Mouse (Mus musculus) right cerebral cortex, postnatal 25 days (tissue): ENCODE data around the gene Hlf.

Experiments
- DNase-seq: peaks from one replicate; pipeline ENCODE4 v3.0.0; 2022

Gene Hlf

DNA sequence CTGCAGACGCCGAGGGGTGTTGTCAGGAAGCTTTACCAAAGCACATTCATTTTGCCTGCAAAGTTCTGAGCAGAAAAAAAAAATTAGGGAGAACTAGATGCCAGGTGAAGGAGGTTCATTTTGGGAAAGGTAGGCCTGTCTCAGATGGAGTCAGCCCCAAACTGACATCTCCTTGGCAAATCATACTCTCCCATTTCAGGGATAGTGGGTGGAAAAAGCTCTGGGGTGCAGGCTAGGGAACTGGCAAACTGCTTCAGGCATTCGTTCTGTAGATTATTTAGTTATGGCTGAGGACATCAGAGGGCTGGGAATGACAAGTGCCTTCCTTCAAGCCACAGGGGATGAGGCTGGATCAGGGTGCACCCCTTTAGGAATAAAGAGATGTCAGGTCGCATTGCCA lies 58.0 kb downstream of the Hlf start:
- DNase-seq, result no peak

DNA sequence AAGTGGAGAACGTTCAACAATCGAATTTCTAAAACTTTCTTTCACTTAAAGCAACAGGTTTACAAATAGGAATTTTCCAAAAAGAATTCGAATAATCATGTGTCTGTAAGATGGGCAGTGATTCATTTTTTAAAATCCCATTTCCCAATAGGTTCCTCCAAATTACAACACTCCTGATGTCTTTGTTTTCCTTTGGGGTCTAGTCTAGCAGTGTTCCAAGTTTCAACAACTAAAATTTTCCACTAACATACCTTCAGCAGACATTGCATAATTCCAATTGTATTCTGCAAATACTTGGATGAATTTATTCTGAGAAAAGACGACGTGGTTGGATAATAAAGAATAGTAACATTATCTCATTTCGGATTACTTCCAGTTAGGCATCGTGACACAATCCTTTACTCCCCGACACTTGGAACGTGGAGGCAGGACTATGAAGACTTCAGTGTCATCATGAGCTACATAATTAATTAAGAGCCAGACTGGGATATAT lies 60.4 kb downstream of the Hlf start:
- DNase-seq, result no peak

DNA sequence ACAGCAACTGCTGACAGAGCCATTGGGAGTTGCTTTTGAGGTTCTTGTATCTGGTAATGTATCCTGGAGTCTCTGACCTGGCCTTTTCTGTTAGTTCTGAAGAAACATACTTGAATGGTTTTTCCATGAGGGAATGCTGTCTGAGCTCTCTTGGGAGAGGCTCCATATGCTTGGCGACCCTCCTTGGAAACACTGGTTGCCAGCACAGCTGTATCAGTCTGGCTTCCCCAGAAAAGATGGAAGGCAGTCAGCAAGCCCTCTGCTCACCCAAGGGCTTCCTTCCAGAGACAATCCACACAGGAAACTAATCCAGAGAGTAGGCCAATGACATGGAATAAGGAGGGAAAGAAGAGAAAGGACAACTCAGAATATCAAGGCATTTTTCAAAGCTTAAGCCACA lies 63.9 kb downstream of the Hlf start:
- DNase-seq, result no peak

DNA sequence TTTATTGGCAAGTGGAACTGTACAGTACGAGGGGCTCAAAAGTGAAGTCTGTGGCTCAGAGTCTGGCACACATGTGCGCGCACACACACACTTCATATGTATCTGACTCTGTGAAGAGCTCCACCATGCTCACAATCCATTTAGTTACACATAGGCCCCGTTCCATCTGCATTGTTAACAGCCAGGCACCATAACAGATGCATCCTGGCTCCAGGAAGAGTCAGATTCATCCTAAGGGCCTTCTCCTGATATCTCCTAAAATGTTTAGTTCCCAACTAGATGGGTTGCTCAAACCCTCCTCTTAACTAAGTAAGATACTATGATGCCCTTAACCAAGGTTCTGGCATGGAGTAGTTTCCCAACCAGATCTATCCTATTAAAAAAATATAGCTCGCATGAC lies 64.5 kb downstream of the Hlf start:
- no peak for DNase-seq

DNA sequence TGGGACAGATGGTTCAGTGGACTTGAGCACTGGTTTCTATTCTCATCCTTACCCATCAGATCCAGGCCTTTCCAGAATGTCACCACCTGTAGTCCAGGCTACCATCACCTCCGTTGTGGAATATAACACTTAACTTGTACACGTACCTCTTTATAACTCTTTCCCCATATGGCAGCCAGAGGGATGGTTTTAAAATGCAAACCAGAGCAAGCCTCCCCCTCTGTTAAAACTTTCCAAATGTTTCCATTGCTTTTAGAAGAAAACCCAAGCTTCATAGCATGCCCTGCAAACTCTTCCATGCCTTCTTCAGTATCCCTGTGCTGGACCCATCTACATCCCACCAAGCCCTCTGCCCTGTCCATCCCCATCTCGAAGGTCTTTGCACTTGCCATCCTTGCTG lies 66.1 kb downstream of the Hlf start:
- no peak for DNase-seq

DNA sequence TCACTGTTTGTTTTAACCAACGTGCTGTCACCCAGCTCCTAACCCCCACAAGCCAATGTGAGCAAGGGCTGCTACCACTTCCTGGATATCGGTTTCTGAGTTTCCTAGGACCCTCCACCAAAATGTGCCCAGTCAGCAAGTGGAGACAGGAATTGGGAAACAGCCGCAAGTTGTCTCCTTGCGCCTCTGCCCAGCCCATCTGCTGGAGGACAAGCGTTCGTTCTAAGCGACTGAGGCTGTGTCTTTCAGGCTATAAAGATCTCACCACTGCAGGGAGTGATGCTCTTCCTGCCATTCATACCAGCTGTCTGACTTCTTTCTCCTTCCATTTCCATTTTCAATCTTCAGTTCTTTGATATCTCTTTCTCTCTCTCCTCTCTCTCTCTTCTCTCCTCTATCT lies 69.8 kb downstream of the Hlf start:
- no peak for DNase-seq

DNA sequence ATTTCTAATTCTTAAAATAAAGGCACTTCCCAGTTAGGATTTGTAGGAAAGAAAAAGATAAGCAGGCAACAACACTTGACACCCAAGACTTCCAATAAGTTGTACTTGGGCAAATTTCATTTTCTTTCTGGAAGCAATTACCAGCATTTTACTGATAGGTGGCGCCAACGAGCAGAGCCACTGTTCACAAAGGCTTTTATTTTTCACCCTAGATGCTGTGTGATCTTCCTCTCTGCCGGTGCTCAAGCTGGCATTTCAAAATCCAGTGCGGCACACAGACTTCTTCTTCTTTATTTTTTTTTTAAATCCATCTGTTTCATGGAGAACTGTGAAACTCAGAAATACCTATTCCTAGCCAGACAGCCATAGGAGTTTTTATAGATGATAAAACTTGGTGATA lies 73.2 kb downstream of the Hlf start:
- DNase-seq, result peak; percentile 48

DNA sequence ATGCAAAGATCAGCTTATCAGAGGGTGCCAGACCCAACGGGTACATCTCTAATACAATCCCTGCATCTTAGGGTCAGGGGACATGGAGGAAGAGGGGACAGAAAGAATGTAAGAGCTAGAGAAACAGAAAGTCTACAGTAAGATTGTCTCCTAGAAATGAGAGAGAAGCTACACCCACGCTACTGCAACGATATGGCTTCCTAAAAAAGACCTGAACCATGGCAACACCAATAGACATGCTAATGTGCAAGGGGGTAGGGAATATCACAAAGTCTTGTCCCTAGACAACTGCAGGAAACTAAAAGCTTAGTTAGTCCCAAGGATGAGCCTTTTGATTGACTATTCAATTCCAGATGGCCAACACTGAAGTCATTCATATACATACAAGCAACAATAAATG lies 76.1 kb downstream of the Hlf start:
- DNase-seq, result no peak

DNA sequence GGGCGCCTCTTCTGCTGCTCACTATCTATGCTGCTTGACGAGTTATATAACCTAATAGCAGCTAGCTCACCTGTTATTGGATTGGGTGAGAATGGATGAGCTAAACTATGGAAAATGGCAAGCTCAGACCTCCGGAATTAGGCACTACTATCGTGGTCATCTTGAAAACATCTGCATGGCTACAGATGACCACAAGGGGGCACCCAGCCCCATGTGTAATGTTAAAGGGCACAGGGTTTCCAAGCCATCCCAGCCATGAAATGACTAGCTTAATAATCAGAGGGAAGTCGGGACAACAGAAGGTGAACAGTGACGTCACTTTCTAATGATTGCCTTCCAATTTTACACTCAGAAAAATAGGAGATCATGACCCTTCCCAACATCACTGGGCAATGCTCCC lies 83.7 kb downstream of the Hlf start:
- DNase-seq, result no peak

DNA sequence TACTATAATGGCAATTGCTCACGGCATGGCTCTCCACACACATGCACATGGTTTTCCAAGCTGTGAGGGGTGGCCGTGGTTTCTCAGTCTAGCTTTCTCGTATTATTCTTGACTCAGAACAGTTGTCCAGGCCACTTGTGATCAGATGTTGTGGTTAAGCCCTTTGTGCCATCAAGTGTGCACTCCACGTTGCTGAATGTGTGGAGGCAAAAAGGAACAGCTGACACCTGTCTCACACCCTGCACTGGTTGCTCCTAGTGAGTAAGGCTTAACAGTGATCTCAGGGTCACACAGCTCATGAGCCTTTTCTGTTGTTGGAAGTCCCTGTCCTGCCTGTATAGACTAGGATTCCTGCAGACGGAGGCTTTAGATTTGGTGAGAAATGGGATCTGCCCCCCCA lies 84.6 kb downstream of the Hlf start:
- DNase-seq, result no peak

DNA sequence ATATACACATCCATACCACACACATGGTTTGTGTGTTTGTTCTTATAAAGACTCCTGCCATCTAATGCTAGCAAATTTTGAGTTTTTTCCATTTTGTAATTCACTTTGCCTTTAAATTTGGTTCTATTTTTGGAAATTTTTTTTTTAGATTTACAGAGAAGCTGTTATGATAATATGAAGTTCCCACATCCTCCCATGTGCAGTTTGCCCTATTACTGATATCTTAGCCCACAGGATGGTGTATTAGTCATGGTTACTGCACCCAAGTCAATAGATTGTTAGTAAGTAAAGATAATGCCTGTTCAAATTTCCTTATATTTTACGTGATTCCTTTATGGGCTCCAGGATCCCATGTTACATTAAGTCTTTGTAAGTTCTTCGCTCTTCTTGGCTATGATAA lies 96.1 kb downstream of the Hlf start:
- no peak for DNase-seq

DNA sequence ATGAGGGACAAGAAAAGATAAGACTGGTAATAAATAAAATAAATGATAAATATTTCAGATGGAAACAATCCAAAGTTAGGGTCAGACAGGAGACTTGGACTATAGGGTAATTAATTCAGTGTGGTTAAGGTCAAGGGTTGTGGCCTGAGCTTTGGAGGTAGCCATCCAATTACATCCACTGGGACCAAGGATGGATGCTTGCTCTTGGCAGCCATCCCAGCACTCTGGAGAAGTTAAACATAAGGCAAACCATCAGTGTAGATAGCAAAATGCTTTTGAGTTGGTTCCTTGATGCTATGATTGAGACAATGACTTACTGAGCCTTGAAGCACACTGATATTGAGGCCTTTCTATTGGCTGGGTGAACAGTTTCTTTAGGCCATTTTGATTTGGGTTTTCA lies 97.9 kb downstream of the Hlf start:
- no peak for DNase-seq

DNA sequence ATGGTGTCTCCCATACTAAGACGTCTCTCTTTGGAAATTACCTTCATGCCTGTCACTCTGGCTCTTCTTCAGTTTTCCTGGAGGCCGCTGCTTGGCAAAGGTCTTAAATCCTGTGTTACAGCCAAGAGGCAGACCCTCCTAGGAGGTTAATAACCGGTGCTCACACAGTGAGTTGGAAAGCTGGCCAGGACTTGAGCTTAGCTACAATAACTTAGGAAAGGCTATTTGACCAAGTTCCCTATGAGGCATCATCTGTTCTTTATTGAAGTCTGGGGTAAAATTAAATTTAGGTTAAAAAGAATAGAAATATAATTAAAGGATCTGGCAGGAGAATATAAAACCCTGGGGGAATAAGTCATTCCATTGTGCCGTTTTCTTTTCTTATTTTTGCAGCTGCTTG lies 99.5 kb downstream of the Hlf start:
- DNase-seq, result no peak

DNA sequence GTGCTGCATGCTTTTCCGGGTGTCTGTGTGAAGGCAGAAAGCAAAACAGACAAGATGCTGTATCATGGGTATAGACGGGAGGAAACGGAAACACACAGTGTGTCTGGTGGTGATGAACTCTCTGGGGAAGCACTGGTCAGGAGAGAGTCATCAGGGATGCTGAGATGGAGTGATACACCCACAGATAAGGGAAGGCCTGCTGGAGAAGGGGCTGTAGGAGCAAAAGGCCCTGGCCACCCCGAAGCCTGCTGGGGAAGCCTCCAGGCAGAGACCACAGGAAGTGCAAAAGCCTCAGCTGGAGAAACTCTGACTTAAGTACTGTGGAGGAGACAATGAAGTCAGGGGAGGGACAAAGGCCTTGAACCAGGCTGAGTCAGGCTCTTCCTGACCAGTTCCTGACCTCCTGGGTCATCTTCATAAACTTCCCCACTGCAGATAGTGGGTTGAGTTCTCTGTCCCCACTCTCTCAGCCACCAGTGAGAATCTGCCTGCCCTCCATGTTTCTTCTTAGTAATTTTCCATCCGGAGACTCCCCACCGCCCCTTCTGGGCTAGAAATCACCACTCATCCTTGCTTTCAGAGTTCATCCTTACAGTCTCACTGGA lies 104.0 kb downstream of the Hlf start:
- DNase-seq, result no peak
